Mouse (Mus musculus): ENCODE data around the gene Zfp971.
"Not testable (repeated sequence)": the region's sequence is repeated elsewhere in the genome, so short reads cannot be mapped to it uniquely, and the experiment has no call there.

Gene Zfp971

DNA sequence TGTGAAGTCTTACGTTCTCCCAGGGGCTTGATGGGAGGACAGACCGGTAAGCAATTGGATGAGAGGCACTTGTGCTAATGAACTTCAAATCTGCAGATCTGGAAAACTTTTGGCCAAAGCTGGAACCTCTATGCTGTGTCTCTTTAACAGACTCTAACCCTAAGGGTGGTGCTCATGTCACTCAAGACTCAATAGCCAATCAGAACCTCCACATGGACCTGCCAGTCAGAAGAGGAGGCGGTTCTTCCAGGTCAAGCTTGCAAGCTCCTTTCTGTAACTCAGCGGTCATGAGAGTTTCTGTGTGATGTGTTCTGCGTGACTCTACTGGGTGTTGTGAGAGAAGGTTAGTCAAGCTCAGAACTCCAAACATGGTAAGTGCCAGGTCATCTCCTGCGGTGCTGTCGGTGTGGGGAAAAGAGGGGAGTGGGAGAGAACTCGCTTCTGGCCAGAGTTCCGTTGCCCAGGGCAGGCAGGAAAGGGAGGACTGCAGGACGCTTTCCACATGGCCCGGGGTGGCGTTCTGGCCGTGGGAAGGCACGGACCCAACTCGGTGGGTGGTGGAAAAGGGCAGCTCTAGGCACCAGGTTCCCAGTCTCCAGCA is at the start of gene Zfp971:
Zfp971 (plus strand) TSS at position 274 of the 601 bp plus-strand sequence.
- DNase-seq (ENCODE audit: low spot score in 2 of 2) = peak; percentile 39 to 42

DNA sequence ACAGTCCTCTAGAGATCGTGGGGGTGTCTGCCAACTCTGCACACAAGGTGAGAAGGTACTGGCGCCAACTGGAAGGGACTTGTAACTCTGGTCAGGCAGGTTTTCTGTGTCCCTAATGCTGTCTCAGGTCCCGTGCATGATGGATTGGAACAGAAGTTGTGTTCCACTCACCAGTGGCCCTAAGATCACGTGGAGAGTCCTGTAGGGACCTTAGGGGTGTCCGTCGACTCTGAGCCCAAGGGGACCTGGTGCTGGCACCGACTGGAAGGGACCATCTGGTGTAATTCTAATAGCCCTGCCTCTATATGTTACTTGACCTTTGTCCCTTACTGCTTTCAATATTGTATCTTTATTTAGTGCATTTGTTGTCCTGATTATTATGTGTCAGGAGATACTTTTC is 48.3 kb upstream of the Zfp971 start:
- not testable (repeated sequence) for DNase-seq (ENCODE audit: low spot score in 2 of 2)

DNA sequence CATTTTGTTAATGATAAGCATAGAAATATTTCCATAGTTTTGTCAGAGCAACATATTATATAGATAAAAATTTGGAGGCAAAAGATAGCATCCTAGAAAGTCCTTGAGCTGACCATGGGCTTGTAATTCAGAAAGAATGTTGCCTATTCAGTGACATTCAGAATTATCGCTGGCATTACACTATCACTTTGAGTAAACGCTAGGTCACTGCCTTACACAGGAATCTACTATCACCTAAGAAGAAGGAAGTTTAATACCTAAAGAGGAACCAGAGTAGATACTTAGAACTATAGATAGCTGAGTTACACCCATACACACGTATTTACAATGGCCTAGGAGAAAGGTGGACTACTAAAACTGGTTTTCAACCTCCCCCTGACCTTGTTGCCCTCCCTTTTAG is 3.6 kb upstream of the Zfp971 start:
- not testable (repeated sequence) for DNase-seq (ENCODE audit: low spot score in 2 of 2)

DNA sequence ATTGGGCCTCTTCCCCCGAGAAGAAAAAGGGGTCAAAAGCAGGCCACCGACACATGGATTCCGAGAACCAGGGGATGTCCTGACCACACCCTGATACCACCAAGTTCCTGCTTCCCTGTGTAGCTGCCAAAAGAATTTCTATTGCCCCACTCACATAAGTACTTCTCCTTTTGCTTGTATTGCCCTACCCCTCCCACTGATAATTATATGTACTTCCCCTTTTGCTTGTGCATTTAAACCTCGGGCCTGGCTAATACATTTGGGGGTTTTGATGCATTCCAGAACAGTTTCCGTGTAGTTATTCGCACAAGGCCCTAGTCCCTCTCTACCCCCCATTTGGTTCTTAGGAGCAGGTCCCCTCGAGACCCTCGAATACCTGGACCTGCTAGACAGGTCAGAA is 2.3 kb upstream of the Zfp971 start:
- DNase-seq (ENCODE audit: low spot score in 2 of 2) = peak; percentile 11 to 37

DNA sequence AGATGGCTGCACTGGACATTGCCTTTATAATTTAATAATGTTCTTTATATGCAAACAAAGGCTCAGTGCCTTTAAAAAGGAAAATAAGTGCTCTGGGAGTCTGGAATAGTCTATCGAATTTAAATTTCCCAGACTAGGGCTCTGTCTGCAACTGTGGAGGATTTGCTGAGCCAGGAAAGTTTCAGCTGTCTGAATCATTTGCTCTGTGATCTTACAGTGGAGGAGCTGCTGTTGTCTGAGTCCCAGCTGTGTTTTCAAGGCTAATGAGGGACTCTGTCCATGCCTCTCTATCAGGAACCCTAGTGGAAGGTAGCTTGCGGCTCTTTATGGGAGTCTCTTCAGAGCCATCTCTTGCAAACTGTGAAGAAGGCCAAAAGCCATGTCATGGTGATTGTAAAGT is 777 bp downstream of the Zfp971 start:
- DNase-seq (ENCODE audit: low spot score in 2 of 2) = not testable (repeated sequence)

DNA sequence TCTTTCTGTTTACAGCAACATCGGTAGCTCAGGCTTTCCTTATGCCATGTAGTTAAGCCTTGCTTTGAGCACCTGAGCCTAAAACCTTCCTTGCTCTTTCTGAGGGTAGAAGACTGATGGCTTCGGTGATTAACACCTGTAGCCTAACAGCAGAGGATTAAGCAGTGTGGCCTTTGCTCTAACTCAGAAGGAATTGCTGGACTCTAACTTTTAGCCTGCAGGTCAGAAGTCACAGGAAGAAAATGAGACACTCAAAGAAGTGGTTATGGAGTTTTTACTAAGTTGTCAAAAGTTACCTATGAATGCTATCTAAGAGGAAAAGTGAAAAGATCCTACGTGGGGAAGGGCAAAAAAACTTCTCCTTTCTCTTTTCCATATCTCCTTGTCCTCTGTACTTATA is 4.5 kb downstream of the Zfp971 start:
- DNase-seq (ENCODE audit: low spot score in 2 of 2) = not testable (repeated sequence)

DNA sequence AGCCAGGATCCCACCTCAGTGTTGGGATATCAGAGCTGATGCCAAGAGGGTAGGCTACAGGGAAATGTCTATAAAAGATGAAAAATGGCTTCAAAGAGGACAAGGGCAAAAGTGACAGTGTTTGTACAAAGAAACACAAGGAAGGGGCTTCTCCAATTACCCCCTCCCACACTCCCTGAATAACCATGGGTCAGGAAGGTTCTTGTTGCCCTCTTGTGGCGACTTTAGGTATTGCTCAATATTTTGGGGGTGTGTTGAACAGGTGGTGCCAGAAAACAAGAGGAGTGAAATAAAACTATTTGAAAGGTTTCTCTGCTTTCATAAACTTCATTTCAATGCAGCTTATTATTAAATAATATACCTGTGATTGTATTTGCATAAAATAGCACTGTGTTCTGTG is 35.1 kb downstream of the Zfp971 start:
- DNase-seq (ENCODE audit: low spot score in 2 of 2) = peak; percentile 30 to 44

DNA sequence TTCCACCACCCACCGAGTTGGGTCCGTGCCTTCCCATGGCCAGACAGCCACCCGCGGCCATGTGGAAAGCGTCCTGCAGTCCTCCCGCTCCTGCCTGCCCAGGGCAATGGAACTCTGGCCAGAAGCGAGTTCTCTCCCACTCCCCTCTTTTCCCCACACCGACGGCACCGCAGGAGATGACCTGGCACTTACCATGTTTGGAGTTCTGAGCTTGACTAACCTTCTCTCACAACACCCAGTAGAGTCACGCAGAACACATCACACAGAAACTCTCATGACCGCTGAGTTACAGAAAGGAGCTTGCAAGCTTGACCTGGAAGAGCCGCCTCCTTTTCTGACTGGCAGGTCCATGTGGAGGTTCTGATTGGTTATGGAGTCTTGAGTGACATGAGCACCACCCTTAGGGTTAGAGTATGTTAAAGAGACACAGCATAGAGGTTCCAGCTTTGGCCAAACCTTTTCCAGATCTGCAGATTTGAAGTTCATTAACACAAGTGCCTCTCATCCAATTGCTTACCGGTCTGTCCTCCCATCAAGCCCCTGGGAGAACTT is 55.2 kb downstream of the Zfp971 start, which contains the start of gene Zfp931:
Zfp931 (minus strand) TSS at position 311 of the 552 bp plus-strand sequence.
- DNase-seq (ENCODE audit: low spot score in 2 of 2) = peak in 1 of 2 experiments; percentile 14

Measured in natural killer cell, adult 2 months (primary cell).